Mouse (Mus musculus): ENCODE data around the gene Irak3.

Gene Irak3

GRCm38 (mm10) chr10:120202467-120203250 is 729 bp upstream of the Irak3 start:
- DNase-seq = no peak

GRCm38 (mm10) chr10:120201131-120201921 is 604 bp downstream of the Irak3 start, which contains the start of gene Tmbim4:
Gene Tmbim4, plus strand, starts transcription at chr10:120201590.
- peak; percentile 55 to 59 for DNase-seq

- DNase-seq = no peak
Observed at GRCm38 (mm10) chr10:120197061-120197835, 4.7 kb downstream of the Irak3 start.

- peak in 1 of 2 experiments; percentile 30 for DNase-seq
Observed at GRCm38 (mm10) chr10:120193255-120193654, 8.7 kb downstream of the Irak3 start.

GRCm38 (mm10) chr10:120192278-120192677 is 9.7 kb downstream of the Irak3 start:
- no peak for DNase-seq

- DNase-seq = no peak
Observed at GRCm38 (mm10) chr10:120191165-120191564, 10.8 kb downstream of the Irak3 start.

- DNase-seq = no peak
Observed at GRCm38 (mm10) chr10:120189782-120190181, 12.1 kb downstream of the Irak3 start.

- no peak for DNase-seq
Observed at GRCm38 (mm10) chr10:120189276-120189675, 12.7 kb downstream of the Irak3 start.

- DNase-seq = no peak
Observed at GRCm38 (mm10) chr10:120188513-120188912, 13.4 kb downstream of the Irak3 start.

GRCm38 (mm10) chr10:120183342-120183741 is 18.6 kb downstream of the Irak3 start:
- no peak for DNase-seq

GRCm38 (mm10) chr10:120182887-120183286 is 19.0 kb downstream of the Irak3 start:
- no peak for DNase-seq

GRCm38 (mm10) chr10:120174192-120174705 is 27.7 kb downstream of the Irak3 start:
- no peak for DNase-seq

- no peak for DNase-seq
Observed at GRCm38 (mm10) chr10:120171340-120171739, 30.6 kb downstream of the Irak3 start.

- DNase-seq = no peak
Observed at GRCm38 (mm10) chr10:120170277-120170676, 31.7 kb downstream of the Irak3 start.

- DNase-seq = no peak
Observed at GRCm38 (mm10) chr10:120169841-120170240, 32.1 kb downstream of the Irak3 start.

GRCm38 (mm10) chr10:120169064-120169463 is 32.9 kb downstream of the Irak3 start:
- DNase-seq = no peak

GRCm38 (mm10) chr10:120168070-120168469 is 33.9 kb downstream of the Irak3 start:
- no peak for DNase-seq

GRCm38 (mm10) chr10:120165793-120166503 is 36.0 kb downstream of the Irak3 start:
- no peak for DNase-seq

- DNase-seq = no peak
Observed at GRCm38 (mm10) chr10:120164931-120165792, 36.8 kb downstream of the Irak3 start.

GRCm38 (mm10) chr10:120163490-120163889 is 38.4 kb downstream of the Irak3 start:
- DNase-seq = no peak

GRCm38 (mm10) chr10:120162840-120163239 is 39.1 kb downstream of the Irak3 start:
- no peak for DNase-seq

All from thymus, adult 18-20 months (tissue).